Mouse (Mus musculus) CH12.LX (cell line): ENCODE results near the gene Mllt3.

Experiments used
- CTCF ChIP-seq, 2 experiments: IDR thresholded peaks in 1 of 2; conservative IDR thresholded peaks in 1 of 2; 2 replicates each; pipeline ENCODE4 v1.5.1; 2011 to 2012; ENCODE audit warnings: low read depth in 2 of 2, low read length in 2 of 2, improper control_type of control experiment in 1 of 2, inconsistent platforms in 1 of 2, mild to moderate bottlenecking in 1 of 2, moderate library complexity in 1 of 2
- E2F4 ChIP-seq: IDR thresholded peaks from 2 replicates; pipeline ENCODE4 v1.6.1; 2011; ENCODE audit warnings: low read depth, low read length, improper control_type of control experiment; ENCODE audit not compliant: insufficient replicate concordance
- EP300 ChIP-seq: IDR thresholded peaks from 2 replicates; pipeline ENCODE4 v1.6.1; 2011; ENCODE audit warnings: low read length, improper control_type of control experiment
- HCFC1 ChIP-seq: IDR thresholded peaks from 2 replicates; pipeline ENCODE4 v1.6.1; 2012; ENCODE audit warnings: low read depth, mild to moderate bottlenecking, inconsistent platforms, low read length, improper control_type of control experiment
- JUND ChIP-seq: conservative IDR thresholded peaks from 2 replicates; pipeline ENCODE4 v1.6.1; 2011; ENCODE audit warnings: low read depth, low read length, improper control_type of control experiment
- POLR2A ChIP-seq: IDR thresholded peaks from 2 replicates; pipeline ENCODE4 v1.6.1; 2011; ENCODE audit warnings: low read depth, mild to moderate bottlenecking, improper control_type of control experiment, low read length
- SMC3 ChIP-seq: IDR thresholded peaks from 2 replicates; pipeline ENCODE4 v1.6.1; 2011; ENCODE audit warnings: low read depth, low read length, improper control_type of control experiment
- TCF12 ChIP-seq: IDR thresholded peaks from 2 replicates; pipeline ENCODE4 v1.6.1; 2014; ENCODE audit warnings: low read depth, mild to moderate bottlenecking, inconsistent platforms, low read length, improper control_type of control experiment
- UBTF ChIP-seq: IDR thresholded peaks from 2 replicates; pipeline ENCODE4 v1.6.1; 2012; ENCODE audit warnings: low read depth, mild to moderate bottlenecking, inconsistent platforms, low read length, improper control_type of control experiment, moderate library complexity

GRCm38 (mm10) chr4:88011870-88012572, 21.1 kb downstream of the Mllt3 start:
- TF ChIP-seq CTCF (conservative IDR thresholded peaks at IDR 0.05 in 1 of 2, IDR thresholded peaks at IDR 0.05 in 1 of 2; ENCODE audit: low read depth in 2 of 2, low read length in 2 of 2) (no peak), POLR2A (no peak), TCF12 (no peak), SMC3 (no peak), E2F4 (no peak), HCFC1 (no peak), JUND (no peak), EP300 (peak; percentile 59; the same call in 1 of the 2 replicates), UBTF (no peak)
